Mouse (Mus musculus): Measurements from ENCODE around the gene Stab1.

The Stab1 gene

DNA sequence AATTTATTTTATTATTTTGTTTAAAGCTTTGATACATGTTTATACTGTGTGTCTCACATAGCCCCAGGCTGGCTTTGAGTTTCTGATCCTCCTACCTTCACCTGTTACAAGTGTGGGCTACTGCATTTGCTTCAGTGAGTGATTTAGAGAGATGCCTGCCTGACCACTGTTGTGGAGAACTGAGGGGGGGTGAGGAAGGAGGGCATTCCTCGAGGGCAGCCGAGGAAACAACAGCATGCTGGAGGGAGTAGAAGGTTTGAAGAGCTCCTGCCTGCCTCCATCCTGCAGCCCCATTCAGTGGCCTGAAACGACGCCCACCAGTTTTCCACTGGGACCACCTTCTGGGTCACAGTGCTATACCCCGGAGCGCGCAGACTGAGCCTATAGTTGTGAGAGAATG, 3.0 kb downstream of the Stab1 start:
- DNase-seq (ENCODE audit: low read depth): no peak

- DNase-seq (ENCODE audit: low read depth): no peak
Observed at GRCm38 (mm10) chr14:31165010-31165409, 3.4 kb downstream of the Stab1 start.

- DNase-seq (ENCODE audit: low read depth): no peak
Observed at GRCm38 (mm10) chr14:31164067-31164466, 4.4 kb downstream of the Stab1 start.

DNA sequence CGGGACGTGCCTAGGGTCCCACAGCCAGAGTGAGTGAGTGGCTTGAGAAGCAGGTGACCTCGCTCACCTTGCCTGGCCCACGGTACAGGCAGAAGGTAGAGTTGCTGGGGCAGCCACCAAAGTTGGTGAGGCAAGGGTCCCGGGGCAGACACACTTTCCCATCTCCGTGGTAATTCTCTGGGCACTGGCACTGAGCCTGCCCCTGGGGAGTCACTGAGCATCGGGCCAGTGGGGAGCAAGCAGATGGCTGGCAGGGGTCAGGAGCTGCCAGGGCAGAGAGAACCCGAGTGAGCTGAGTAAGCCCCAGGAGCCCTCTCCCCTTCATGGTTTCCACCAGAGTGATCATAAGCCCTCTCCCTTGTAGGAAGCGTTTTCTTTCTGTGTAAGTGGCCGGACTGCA, 6.8 kb downstream of the Stab1 start:
- no peak for DNase-seq (ENCODE audit: low read depth)

- DNase-seq (ENCODE audit: low read depth): no peak
Observed at GRCm38 (mm10) chr14:31161191-31161590, 7.2 kb downstream of the Stab1 start.

DNA sequence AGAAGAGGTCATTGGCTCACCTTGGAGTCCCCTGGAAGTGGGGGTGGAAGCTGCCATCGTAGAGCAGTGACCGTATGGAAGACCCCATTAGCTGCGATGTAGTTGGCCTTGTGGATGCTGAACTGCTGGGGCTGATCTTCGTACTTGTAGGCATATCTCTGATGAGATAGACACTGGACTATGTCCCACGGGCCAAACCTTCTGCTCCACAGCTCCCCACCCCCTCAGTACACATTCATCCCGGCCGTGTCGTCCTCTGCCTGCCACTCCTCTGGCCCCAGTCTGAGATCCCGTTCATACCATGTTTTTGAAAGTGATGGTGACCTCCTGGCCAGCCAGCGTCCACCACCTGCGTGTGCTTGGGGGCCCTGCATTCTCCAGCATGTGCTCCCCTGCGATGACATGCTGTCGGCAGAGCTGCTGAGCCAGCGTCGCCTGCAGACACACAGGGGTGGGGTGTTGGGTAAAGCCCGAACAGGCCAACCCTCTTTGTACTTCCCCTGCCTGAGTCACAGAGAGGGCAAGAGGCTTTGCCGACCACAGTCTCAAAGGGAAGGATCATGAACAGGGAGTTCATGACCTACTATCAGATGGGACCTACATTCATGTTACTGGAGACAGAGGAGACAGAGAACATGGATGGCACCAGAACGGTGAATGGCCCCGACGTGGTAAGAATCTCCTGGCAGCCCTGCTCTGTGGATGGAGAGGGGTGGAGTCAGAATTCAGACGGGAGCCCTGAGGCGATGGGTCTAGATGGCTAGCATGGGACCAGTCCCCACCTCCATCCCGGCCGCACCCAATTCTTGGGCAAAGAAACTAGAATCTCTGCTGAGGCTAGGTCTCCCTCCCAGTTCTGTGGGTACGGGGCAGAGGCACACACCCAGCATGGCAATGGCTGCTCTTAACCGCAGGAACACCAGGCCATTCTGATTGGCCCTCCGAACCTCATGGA, 8.0 kb downstream of the Stab1 start:
- peak; percentile 73 for DNase-seq (ENCODE audit: low read depth)

- DNase-seq (ENCODE audit: low read depth): no peak
Observed at GRCm38 (mm10) chr14:31145694-31146093, 22.7 kb downstream of the Stab1 start.

DNA sequence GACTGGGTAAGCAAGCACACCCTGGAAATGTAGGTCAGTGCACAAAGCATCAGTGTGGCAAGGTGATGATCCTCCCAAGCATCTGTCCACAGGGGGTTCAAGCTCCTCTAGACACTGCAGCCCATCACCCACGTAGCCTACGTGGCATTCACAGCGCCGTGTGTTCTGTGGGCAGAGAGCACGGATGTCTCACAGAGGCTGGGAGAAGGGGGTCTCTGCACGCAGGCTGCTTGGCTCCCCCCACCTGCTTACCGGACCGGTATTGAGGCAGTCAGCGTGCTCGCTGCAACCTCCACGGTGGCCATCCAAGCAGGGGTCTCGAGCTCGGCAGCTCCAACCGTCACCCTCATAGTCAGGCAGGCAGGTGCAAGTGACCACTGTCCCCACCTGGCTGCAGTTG, 27.4 kb downstream of the Stab1 start:
- no peak for DNase-seq (ENCODE audit: low read depth)

- DNase-seq (ENCODE audit: low read depth): no peak
Observed at GRCm38 (mm10) chr14:31140141-31140540, 28.3 kb downstream of the Stab1 start.

DNA sequence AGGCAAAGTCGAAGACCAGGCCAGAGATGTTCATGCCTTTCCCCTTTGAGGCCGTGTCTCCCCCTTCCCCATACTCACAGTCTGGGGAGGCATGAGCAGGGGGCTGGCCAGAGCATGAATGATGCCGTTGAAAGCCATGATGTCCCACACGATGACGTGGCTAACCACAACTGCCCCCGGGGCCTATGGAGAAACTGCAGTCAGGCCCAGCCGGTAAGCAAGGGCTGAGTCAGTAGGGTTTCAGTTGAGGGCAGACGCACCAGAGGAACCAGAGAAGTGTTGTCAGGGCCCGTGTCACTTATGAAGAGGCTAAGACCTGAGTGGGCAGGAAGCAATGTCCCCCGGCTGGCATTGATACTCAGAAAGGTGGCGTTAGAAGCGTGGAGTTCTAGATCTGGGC, 28.8 kb downstream of the Stab1 start:
- DNase-seq (ENCODE audit: low read depth): peak; percentile 81

DNA sequence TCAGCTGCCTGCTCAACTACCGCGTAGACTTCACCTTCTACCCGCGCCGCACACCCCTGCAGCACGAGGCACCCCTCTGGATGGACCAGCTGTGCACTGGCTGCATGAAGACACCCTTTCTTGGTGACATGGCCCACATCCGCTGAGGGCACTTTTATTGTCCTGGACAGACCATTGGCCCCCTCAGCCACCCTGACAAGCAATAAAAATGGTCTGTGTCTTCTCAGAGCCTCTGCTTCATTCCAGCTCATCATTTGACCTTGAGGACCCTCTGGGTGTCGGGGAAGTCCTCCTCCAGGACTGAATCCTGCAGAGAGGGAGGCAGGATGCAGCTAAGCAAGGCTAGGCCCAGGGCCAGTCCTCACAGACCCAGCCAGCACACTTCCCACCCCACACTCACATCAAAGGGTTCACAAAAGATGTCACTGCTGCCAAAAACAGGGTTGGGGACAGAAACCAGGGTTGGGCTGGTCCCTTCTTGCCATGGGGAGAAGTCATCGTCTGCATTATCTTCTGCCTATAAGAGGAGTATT, 29.5 kb downstream of the Stab1 start:
- no peak for DNase-seq (ENCODE audit: low read depth)

DNA sequence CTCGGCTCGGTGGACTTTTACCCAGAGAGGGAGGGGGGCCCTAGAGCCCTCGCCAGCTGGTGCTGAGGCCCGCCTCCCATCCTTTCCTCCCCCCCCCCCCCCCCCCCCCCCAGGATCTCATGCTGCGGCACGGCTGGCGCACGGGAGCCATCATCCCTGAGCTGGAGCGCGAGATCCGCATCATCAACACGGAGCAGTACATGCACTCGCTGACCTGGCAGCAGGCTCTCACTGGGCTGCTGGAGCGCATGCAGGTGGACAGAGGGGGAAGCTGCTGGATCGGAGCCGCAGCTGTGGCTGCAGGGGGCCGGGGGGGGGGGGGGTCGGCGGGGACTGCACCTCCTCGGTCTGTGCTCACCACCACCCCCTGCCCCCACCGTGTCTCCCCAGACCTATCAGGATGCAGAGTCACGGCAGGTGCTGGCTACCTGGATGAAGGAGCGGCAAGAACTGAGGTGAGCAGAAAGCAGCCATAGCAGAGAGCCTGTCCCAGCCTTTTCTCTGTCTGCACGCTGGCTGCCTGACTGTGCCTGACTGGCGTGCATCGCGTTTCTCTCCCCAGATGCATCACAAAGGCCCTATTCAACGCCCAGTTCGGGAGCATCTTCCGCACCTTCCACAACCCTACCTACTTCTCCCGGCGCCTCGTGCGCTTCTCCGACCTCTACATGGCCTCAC, 30.1 kb downstream of the Stab1 start:
- no peak for DNase-seq (ENCODE audit: low read depth)

DNA sequence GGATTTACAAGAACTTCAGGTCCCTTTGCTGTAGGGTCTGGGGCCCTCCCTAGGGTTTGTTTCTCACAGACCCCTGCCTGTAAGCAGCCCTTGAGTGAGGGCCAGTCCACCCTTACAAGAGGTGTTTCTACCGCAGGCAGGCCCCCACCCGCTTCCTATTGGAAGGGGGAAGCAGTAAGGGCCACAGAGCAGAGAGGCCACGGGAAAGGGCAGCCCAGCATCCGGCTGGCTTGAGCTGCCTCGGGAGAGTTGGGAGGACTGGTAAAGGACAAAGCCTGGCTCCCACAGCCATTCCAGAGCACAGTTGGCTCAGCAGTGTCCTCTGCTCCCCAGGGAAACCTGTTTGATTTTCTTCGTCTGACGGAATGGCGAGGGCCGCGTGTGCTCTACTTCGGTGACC, 30.6 kb downstream of the Stab1 start:
- DNase-seq (ENCODE audit: low read depth): no peak

DNA sequence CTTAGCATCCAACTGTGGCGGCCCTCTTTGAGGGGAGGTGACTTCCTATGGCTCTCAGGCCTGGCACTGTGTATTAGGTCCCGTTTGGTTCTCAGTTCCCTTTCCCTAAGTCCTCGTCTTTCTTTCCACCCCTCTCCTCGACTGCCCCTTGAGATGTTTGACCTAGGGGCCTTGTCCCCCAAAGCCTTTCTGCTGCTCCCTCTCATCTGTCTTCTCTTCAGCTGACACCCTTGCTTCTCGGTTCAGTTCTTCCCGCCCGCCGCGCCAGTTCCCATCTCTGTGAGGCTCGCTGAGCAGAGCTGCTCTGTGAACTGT, 31.2 kb downstream of the Stab1 start:
- DNase-seq (ENCODE audit: low read depth): no peak

GRCm38 (mm10) chr14:31136411-31137280, 31.8 kb downstream of the Stab1 start:
- DNase-seq (ENCODE audit: low read depth): no peak

DNA sequence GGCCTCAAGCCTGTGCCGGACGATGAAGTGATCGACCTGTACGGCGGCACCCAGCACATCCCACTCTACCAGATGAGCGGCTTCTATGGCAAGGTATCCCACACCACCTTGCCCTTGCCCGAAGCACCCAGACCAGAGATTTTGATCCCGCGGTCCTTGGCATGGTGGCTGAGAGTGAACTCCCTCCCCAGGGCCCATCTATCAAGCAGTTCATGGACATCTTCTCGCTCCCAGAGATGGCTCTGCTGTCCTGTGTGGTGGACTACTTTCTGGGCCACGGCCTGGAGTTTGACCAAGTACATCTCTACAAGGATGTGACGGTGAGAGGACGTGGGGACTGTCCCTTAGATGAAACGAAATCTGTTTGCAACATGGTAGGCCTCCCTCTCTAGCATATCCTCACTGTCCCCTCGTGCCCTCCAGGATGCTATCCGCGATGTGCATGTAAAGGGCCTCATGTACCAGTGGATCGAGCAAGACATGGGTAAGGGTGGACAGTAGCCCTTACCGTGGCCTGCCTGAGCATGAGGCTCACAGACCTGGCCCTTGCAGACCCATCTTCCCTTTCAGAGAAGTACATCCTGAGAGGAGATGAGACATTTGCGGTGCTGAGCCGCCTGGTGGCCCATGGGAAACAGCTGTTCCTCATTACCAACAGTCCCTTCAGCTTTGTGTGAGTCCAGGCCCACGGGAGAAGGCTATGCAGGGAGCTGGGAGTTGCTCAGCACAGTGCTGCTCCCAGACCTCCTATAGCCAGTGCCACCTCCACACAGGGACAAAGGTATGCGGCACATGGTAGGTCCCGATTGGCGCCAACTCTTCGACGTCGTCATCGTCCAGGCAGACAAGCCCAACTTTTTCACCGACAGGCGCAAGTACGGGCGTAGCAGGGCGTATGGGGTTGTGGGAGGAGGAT, 32.7 kb downstream of the Stab1 start:
- DNase-seq (ENCODE audit: low read depth): no peak

DNA sequence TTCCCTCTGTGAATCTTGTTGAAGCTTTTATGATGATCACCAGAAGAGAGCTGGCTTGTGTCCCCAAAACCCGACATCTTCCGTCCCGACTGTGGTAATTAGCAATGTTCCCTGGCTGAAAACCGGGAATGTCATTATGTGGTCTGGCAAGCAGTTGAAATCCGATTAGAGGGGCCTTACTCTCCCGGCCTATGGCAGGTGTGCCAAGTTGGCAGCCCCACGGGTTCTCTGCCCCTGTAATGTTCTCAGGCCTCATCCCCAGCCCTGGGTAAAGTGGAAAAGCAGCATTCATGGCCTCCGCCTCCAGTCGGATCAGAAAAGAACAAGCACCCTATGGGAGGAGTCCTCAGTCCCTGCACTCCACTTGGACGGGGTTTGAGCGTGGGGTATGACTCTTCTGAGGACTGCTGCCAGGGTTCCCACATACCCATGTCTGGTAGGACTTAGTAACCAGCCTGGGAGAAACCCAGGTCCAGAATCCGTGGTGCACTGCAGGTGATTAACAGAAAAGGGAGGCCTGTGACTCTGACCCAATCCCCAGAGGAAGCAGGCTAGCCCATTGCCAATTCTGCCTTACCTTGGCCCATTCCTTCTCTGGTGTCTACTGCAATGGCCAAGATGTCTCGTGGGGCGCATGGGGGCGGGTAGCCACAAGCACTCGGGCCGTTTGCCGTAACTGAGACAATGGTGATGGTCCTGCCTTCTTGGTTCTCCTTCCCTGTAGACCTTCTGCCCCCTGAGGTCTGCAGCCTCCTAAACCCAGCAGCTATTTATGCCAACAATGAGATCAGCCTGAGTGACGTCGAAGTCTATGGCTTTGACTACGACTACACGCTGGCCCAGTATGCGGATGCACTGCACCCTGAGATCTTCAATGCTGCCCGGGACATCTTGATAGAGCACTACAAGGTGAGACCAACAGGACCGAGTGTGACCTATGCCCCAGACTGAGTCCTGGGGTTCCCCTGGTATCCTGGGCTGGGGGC, 34.1 kb downstream of the Stab1 start:
- DNase-seq (ENCODE audit: low read depth): no peak

- DNase-seq (ENCODE audit: low read depth): no peak
Observed at GRCm38 (mm10) chr14:31133023-31133665, 35.3 kb downstream of the Stab1 start.

DNA sequence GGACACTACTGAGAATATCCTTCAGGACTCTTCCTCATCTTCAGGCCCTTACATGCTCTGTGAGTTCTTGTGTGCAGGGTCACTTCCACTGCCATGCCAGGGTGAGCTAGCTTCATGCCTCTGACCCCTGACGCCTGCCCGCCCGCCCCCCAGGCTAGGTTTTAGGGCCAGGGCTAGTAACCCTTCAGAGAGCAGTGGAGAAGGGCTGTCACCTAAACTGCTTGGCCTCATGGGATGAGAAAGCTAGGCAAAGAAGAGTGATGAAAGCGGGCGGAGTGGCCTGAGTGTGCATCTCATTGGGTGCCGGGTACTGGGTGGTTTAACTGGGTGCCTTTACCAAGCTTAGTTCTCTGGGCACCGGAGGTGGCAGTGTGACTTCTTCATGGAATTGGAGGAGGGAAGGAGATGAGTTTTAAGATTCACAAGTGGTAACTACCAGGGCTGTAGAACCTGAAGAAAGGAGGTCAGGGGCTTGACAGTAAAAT, 35.9 kb downstream of the Stab1 start:
- DNase-seq (ENCODE audit: low read depth): no peak
